Mouse (Mus musculus): ENCODE measurements around the gene Creld2.

GRCm38 (mm10) chr15:88819026-88819905 lies at the start of gene Creld2, which contains the start of gene Alg12:
- TF ChIP-seq CTCF (IDR thresholded peaks at IDR 0.05) (no peak), POLR2A (IDR thresholded peaks at IDR 0.05; ENCODE audit: insufficient read depth, low read depth, low read length) (peak; percentile 74)
